Mouse (Mus musculus) liver, embryonic 16.5 days (tissue): ENCODE data around the gene Hmgcl. TPM values are rescaled to one million over a fixed set of nuclear protein-coding genes. Genes with fewer than 3 reads are reported as not detected.

Experiments
- ATAC-seq: fragments of 200-750 bp; cut with Nextera tagmentation; 2 replicates; pipeline ENCODE4 v1.8.0; 2017; ENCODE audit warnings: low read depth, mild to moderate bottlenecking, moderate number of reproducible peaks, moderate library complexity
- H3K27ac ChIP-seq: fragments of 300-500 bp; sonication (generic); 2 replicates; pipeline ENCODE4 v1.5.1; 2014; ENCODE audit warnings: mild to moderate bottlenecking, low read length
- H3K27me3 ChIP-seq: fragments of 300-500 bp; sonication (generic); 2 replicates; pipeline ENCODE4 v1.6.1; 2014; ENCODE audit warnings: low read depth, low read length, mixed read lengths; ENCODE audit not compliant: control insufficient read depth, insufficient read depth
- H3K36me3 ChIP-seq: fragments of 300-500 bp; sonication (generic); 2 replicates; pipeline ENCODE4 v1.6.1; 2014; ENCODE audit warnings: mild to moderate bottlenecking; ENCODE audit not compliant: control insufficient read depth, insufficient read depth
- H3K4me1 ChIP-seq: fragments of 300-500 bp; sonication (generic); 2 replicates; pipeline ENCODE4 v1.6.1; 2014; ENCODE audit warnings: low read depth, low read length, mixed read lengths; ENCODE audit not compliant: control insufficient read depth
- H3K4me2 ChIP-seq: fragments of 300-500 bp; sonication (generic); 2 replicates; pipeline ENCODE4 v1.6.1; 2014; ENCODE audit warnings: low read depth, low read length, mixed read lengths
- H3K4me3 ChIP-seq: fragments of 300-500 bp; sonication (generic); 2 replicates; pipeline ENCODE4 v1.5.1; 2014; ENCODE audit warnings: low read depth, mild to moderate bottlenecking, low read length
- H3K9ac ChIP-seq: fragments of 300-500 bp; sonication (generic); 2 replicates; pipeline ENCODE4 v1.6.1; 2014; ENCODE audit warnings: low read depth, low read length
- H3K9me3 ChIP-seq: fragments of 300-500 bp; sonication (generic); replicated peaks from 2 replicates; pipeline ENCODE4 v1.6.1; 2016; ENCODE audit warnings: low read length; ENCODE audit not compliant: control insufficient read depth
- WGBS: fragments of 180-500 bp; shearing (Covaris S2); extraction: QIAGEN DNeasy Blood & Tissue Kit; methylation state at CpG from one replicate; pipeline ENCODE4 v1.1.7; 2014; ENCODE audit not compliant: insufficient replicate concordance; 5-methylcytosine and 5-hydroxymethylcytosine counted together
- polyA plus RNA-seq: library from polyadenylated mRNA; unstranded; fragments of >200 nt; fragmentation: Nextera tagmentation; extraction: Ambion mirVana; gene quantifications from 2 replicates; pipeline ENCODE4 v1.2.1, GENCODE M21; 2015

Gene Hmgcl
- polyA plus RNA-seq, 1 experiment from 2014 or later: 107 TPM

GRCm38 (mm10) chr4:135995118-135995517, 48.9 kb downstream of the Hmgcl start:
- WGBS: 64% methylated on average over 4 of the region's 4 CpGs
- Histone ChIP-seq H3K9me3 (peaks cover 3% of the 10 kb centered on the region; the same call in 1 of the 2 replicates), H3K36me3 (no peaks in the 10 kb centered on the region), H3K4me3 (no peak overlapping the region), H3K27me3 (no peaks in the 10 kb centered on the region), H3K4me1 (no peaks in the 10 kb centered on the region), H3K9ac (no peak overlapping the region), H3K27ac (peak overlapping the region; percentile 29; the same call in 1 of the 2 replicates), H3K4me2 (no peak overlapping the region)
- peak; percentile 35; the same call in 1 of the 2 replicates for ATAC-seq

- Histone ChIP-seq H3K9me3 (no peaks in the 10 kb centered on the region), H3K4me3 (no peak overlapping the region), H3K4me1 (no peaks in the 10 kb centered on the region), H3K27ac (no peak overlapping the region), H3K36me3 (peaks cover 53% of the 10 kb centered on the region), H3K9ac (no peak overlapping the region), H3K27me3 (no peaks in the 10 kb centered on the region), H3K4me2 (no peak overlapping the region)
- 79% methylated on average over 5 of the region's 5 CpGs for WGBS
- ATAC-seq: no peak
These were observed 57.9 kb downstream of the Hmgcl start for GRCm38 (mm10) chr4:136004107-136004675.

GRCm38 (mm10) chr4:136004921-136005320, 58.7 kb downstream of the Hmgcl start:
- Histone ChIP-seq H3K4me1 (peaks cover 2% of the 10 kb centered on the region; the same call in 1 of the 2 replicates), H3K4me2 (no peak overlapping the region), H3K27ac (no peak overlapping the region), H3K4me3 (no peak overlapping the region), H3K36me3 (peaks cover 60% of the 10 kb centered on the region), H3K9ac (no peak overlapping the region), H3K27me3 (no peaks in the 10 kb centered on the region), H3K9me3 (no peaks in the 10 kb centered on the region)
- ATAC-seq: no peak
- 78% methylated on average over 2 of the region's 2 CpGs for WGBS

DNA sequence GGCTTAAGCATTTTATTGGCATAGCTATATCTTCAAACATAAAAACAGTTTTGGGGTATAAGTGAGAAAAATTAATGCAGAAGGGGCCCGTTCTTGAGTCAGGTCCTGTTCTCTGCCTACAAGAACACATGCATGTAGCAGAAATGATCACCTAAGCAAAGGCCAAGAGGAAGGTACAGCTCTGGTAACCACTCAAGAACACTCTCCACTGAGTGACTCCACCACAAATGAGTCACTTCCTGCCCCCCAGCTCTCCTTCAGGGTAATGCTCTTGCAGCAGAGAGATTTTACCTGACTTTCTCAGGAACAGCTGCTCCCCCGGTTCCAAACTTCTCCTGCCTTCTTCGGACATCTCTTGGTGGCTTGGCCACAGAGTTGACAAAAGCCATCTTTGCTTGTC, 60.6 kb downstream of the Hmgcl start:
- H3K9ac ChIP-seq: no peak overlapping the region
- H3K4me1 ChIP-seq: peaks cover 2% of the 10 kb centered on the region; the same call in 1 of the 2 replicates
- peaks cover 79% of the 10 kb centered on the region for H3K36me3 ChIP-seq
- ATAC-seq: no peak
- H3K27ac ChIP-seq: no peak overlapping the region
- no peak overlapping the region for H3K4me3 ChIP-seq
- WGBS: 75% methylated on average over 3 of the region's 3 CpGs
- no peaks in the 10 kb centered on the region for H3K27me3 ChIP-seq
- H3K4me2 ChIP-seq: no peak overlapping the region
- no peaks in the 10 kb centered on the region for H3K9me3 ChIP-seq

GRCm38 (mm10) chr4:136008782-136009447, 62.7 kb downstream of the Hmgcl start:
- peak; percentile 76 for ATAC-seq
- Histone ChIP-seq H3K9ac (no peak overlapping the region), H3K4me3 (no peak overlapping the region), H3K27ac (peak overlapping the region; percentile 65), H3K4me1 (peaks cover 2% of the 10 kb centered on the region; the same call in 1 of the 2 replicates), H3K36me3 (peaks cover 83% of the 10 kb centered on the region), H3K27me3 (no peaks in the 10 kb centered on the region), H3K4me2 (no peak overlapping the region), H3K9me3 (no peaks in the 10 kb centered on the region)
- 78% methylated on average over 8 of the region's 8 CpGs for WGBS

- Histone ChIP-seq H3K9ac (no peak overlapping the region), H3K27me3 (no peaks in the 10 kb centered on the region), H3K27ac (no peak overlapping the region), H3K4me1 (peaks cover 2% of the 10 kb centered on the region; the same call in 1 of the 2 replicates), H3K4me2 (no peak overlapping the region), H3K36me3 (peaks cover 67% of the 10 kb centered on the region), H3K9me3 (no peaks in the 10 kb centered on the region), H3K4me3 (no peak overlapping the region)
- ATAC-seq: no peak
- WGBS: 88% methylated on average over 4 of the region's 4 CpGs
These were observed 64.3 kb downstream of the Hmgcl start for GRCm38 (mm10) chr4:136010586-136010985.

Other genes starting within 250 kb of the Hmgcl start
- 0.34 and 0.50 TPM in 2 replicates for gene Il22ra1, start 218.3 kb upstream of the Hmgcl start, polyA plus RNA-seq
- gene Myom3, start 186.7 kb upstream of the Hmgcl start, polyA plus RNA-seq: 0.35 and 0.72 TPM in 2 replicates
- 81.8 and 90.3 TPM in 2 replicates for gene Srsf10, start 90.7 kb upstream of the Hmgcl start, polyA plus RNA-seq
- 74.9 and 81.1 TPM in 2 replicates for gene Pnrc2, start 72.6 kb upstream of the Hmgcl start, polyA plus RNA-seq
- 2.9 TPM in 2 replicates for gene Cnr2, start 51.1 kb upstream of the Hmgcl start, polyA plus RNA-seq
- gene Fuca1, start 25.7 kb upstream of the Hmgcl start, polyA plus RNA-seq: 22.7 and 28.0 TPM in 2 replicates
- 34.5 and 37.6 TPM in 2 replicates for gene Gale, start 17.3 kb downstream of the Hmgcl start, polyA plus RNA-seq
- gene Lypla2, start 26.2 kb downstream of the Hmgcl start, polyA plus RNA-seq: 37.0 and 39.9 TPM in 2 replicates
- gene Pithd1, start 40.8 kb downstream of the Hmgcl start, polyA plus RNA-seq: 61.4 and 63.3 TPM in 2 replicates
- 29.1 and 29.4 TPM in 2 replicates for gene Eloa, start 75.3 kb downstream of the Hmgcl start, polyA plus RNA-seq
- gene Rpl11, start 107.0 kb downstream of the Hmgcl start, polyA plus RNA-seq: 216 and 219 TPM in 2 replicates
- 37.5 and 40.6 TPM in 2 replicates for gene Id3, start 197.0 kb downstream of the Hmgcl start, polyA plus RNA-seq
- gene E2f2, start 225.9 kb downstream of the Hmgcl start, polyA plus RNA-seq: 83.5 and 93.6 TPM in 2 replicates